Mouse (Mus musculus) embryonic fibroblast, embryonic 13.5 days (primary cell): Measurements from ENCODE around the gene Smpd2.

ENCODE experiments used
- CTCF ChIP-seq: IDR thresholded peaks from 2 replicates; pipeline ENCODE4 v1.5.1; 2011; ENCODE audit warnings: mild to moderate bottlenecking, control low read depth, low read length, moderate library complexity, borderline replicate concordance; ENCODE audit not compliant: insufficient read depth
- POLR2A ChIP-seq: IDR thresholded peaks from 2 replicates; pipeline ENCODE4 v1.6.1; 2011; ENCODE audit warnings: low read depth, mild to moderate bottlenecking, control low read depth, low read length, moderate library complexity

GRCm38 (mm10) chr10:41448216-41448615 lies 42.0 kb downstream of the Smpd2 start:
- TF ChIP-seq CTCF (no peak), POLR2A (no peak)
